Mouse (Mus musculus) forebrain, embryonic 11.5 days (tissue): ENCODE measurements around the gene Cacnb2. TPM values are rescaled to one million over a fixed set of nuclear protein-coding genes. Genes with fewer than 3 reads are reported as not detected.

ENCODE experiments used
- ATAC-seq: fragments of 200-750 bp; cut with Nextera tagmentation; replicated peaks from 2 replicates; pipeline ENCODE4 v1.8.0; 2017; ENCODE audit warnings: moderate TSS enrichment; ENCODE audit not compliant: low FRiP score
- DNase-seq: peaks from one replicate; pipeline ENCODE4 v3.0.0-alpha.2; 2017; ENCODE audit warnings: low spot score
- H3K27ac ChIP-seq: fragments of 300-500 bp; sonication (generic); 2 replicates; pipeline ENCODE4 v1.5.1; 2014; ENCODE audit warnings: low read depth, low read length
- H3K27me3 ChIP-seq: fragments of 300-500 bp; sonication (generic); 2 replicates; pipeline ENCODE4 v1.6.1; 2014; ENCODE audit warnings: mild to moderate bottlenecking, low read length, mixed read lengths; ENCODE audit not compliant: control insufficient read depth, insufficient read depth
- H3K36me3 ChIP-seq: fragments of 300-500 bp; sonication (generic); 2 replicates; pipeline ENCODE4 v1.6.1; 2014; ENCODE audit warnings: mild to moderate bottlenecking, low read length, moderate library complexity, mixed read lengths; ENCODE audit not compliant: control insufficient read depth, insufficient read depth
- H3K4me1 ChIP-seq: fragments of 300-500 bp; sonication (generic); replicated peaks from 2 replicates; pipeline ENCODE4 v1.6.1; 2014; ENCODE audit warnings: low read length, mixed read lengths; ENCODE audit not compliant: control insufficient read depth, insufficient read depth
- H3K4me2 ChIP-seq: fragments of 300-500 bp; sonication (generic); 2 replicates; pipeline ENCODE4 v1.6.1; 2014; ENCODE audit warnings: low read depth, mild to moderate bottlenecking, low read length, moderate library complexity, mixed read lengths; ENCODE audit not compliant: severe bottlenecking
- H3K4me3 ChIP-seq: fragments of 300-500 bp; sonication (generic); 2 replicates; pipeline ENCODE4 v1.5.1; 2014; ENCODE audit warnings: low read depth, low read length
- H3K9ac ChIP-seq: fragments of 300-500 bp; sonication (generic); 2 replicates; pipeline ENCODE4 v1.6.1; 2014; ENCODE audit warnings: low read length
- H3K9me3 ChIP-seq: fragments of 300-500 bp; sonication (generic); 2 replicates; pipeline ENCODE4 v1.6.1; 2016; ENCODE audit warnings: low read length, mixed read lengths; ENCODE audit not compliant: control insufficient read depth
- WGBS: fragments of 180-500 bp; shearing (Covaris S2); extraction: QIAGEN DNeasy Blood & Tissue Kit; methylation state at CpG from one replicate; pipeline ENCODE4 v1.1.7; 2014; 5-methylcytosine and 5-hydroxymethylcytosine counted together
- polyA plus RNA-seq: library from polyadenylated mRNA; unstranded; fragments of >200 nt; fragmentation: Nextera tagmentation; extraction: Ambion mirVana; gene quantifications from 2 replicates; pipeline ENCODE4 v1.2.1, GENCODE M21; 2014

Gene Cacnb2
- 2.9 and 4.0 TPM in 2 replicates for polyA plus RNA-seq

DNA sequence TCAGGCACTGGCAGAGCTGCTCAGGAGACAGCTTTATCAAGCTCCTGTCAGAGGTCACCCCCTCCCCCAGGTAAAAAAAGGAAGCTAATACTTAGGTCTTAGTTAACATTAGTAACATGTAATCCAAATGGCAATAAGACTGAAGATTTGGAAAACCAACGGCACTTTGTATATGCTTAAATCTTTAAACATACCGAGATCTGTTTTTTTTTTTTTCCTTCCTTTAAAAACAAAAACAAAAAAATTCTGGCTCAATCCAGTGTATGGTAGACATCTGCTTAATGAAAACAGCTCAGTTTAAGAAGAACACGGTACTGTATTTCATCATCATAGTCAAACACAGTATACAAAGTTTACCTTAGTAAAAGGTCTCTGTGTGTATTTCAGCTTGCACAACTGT lies at the start of gene Cacnb2:
TSS of gene Cacnb2 (plus strand) at position 301 of the 400 bp plus-strand sequence.
- Histone ChIP-seq H3K4me1 (peaks cover 3% of the 10 kb centered on the region; the same call in 1 of the 2 replicates), H3K27me3 (no peaks in the 10 kb centered on the region), H3K27ac (peak within 1 kb of the TSS; percentile 64), H3K9ac (peak within 1 kb of the TSS; percentile 83), H3K36me3 (no peaks in the 10 kb centered on the region), H3K4me2 (peak within 1 kb of the TSS; percentile 87), H3K4me3 (peak within 1 kb of the TSS; percentile 58), H3K9me3 (no peaks in the 10 kb centered on the region)
- 64% methylated on average over 3 of the region's 3 CpGs for WGBS
- no peak for DNase-seq
- no peak for ATAC-seq

DNA sequence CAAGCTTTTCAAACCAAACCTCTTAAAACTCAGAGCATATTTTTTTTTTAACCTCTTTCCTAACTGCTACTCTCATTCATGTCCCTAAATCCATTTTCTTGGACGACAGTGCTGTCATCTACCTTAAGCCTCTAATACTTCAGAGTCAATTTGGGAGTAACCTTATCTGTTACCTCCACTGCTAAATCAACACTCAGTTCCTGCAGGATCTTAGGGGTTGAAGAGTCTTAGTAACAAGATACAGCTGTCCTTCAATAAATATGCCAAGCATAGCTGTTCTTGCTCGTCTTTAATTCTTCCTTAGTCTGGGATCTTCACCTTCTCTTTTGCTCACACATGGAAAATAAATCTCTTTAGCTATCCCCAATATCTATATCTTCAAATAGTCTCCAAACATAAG lies 34.9 kb upstream of the Cacnb2 start:
- WGBS, result 74% methylated on average over 2 of the region's 2 CpGs
- Histone ChIP-seq H3K4me2 (no peak overlapping the region), H3K4me1 (no peaks in the 10 kb centered on the region), H3K9me3 (no peaks in the 10 kb centered on the region), H3K9ac (no peak overlapping the region), H3K27me3 (no peaks in the 10 kb centered on the region), H3K4me3 (no peak overlapping the region), H3K36me3 (no peaks in the 10 kb centered on the region), H3K27ac (no peak overlapping the region)
- ATAC-seq (no peak), DNase-seq (no peak)

DNA sequence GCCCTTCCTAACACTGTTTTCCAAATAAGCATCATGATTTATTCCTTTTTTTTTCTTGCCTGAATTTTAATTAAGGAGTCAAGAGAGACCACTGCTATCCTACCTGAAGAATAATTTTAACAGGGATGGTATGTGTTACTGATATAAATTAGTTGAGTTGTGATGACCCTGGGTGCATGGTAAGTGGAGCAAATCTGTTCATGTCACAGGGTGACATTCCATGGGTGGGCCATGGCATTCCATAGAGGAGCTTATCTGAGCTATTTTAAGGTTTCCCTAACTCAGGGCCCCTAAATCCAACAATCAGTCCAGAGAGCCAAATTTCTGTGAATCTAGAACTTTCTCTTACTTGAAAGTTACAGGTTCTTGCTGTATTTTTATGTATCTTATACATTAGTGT lies 31.6 kb upstream of the Cacnb2 start:
- Histone ChIP-seq H3K4me1 (no peaks in the 10 kb centered on the region), H3K27me3 (no peaks in the 10 kb centered on the region), H3K4me3 (no peak overlapping the region), H3K9ac (no peak overlapping the region), H3K27ac (no peak overlapping the region), H3K9me3 (no peaks in the 10 kb centered on the region), H3K4me2 (no peak overlapping the region), H3K36me3 (no peaks in the 10 kb centered on the region)
- ATAC-seq (no peak), DNase-seq (no peak)

DNA sequence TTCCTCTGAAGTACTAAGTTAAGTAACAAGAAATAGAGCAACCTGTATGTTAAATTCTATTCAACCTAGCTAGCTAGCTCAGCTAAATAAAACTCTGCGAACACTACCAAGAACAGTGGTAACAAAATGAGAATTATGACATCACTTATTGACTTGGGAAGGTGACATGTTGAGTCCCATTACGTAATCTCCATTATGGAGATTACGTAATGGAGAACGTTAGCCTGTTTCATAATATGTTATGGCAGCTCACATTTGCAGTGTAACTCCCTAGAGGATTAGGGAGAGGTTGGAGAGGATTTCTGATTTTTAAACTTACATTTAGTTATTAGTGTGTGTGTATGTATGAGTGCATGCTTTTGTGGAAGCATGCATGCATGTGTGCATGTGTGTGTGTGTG lies 13.3 kb upstream of the Cacnb2 start:
- Histone ChIP-seq H3K4me2 (no peak overlapping the region), H3K27ac (no peak overlapping the region), H3K9ac (no peak overlapping the region), H3K4me3 (no peak overlapping the region), H3K36me3 (no peaks in the 10 kb centered on the region), H3K4me1 (no peaks in the 10 kb centered on the region), H3K9me3 (no peaks in the 10 kb centered on the region), H3K27me3 (no peaks in the 10 kb centered on the region)
- DNase-seq (no peak), ATAC-seq (no peak)
- WGBS, result 91% methylated on average over 4 of the region's 4 CpGs

DNA sequence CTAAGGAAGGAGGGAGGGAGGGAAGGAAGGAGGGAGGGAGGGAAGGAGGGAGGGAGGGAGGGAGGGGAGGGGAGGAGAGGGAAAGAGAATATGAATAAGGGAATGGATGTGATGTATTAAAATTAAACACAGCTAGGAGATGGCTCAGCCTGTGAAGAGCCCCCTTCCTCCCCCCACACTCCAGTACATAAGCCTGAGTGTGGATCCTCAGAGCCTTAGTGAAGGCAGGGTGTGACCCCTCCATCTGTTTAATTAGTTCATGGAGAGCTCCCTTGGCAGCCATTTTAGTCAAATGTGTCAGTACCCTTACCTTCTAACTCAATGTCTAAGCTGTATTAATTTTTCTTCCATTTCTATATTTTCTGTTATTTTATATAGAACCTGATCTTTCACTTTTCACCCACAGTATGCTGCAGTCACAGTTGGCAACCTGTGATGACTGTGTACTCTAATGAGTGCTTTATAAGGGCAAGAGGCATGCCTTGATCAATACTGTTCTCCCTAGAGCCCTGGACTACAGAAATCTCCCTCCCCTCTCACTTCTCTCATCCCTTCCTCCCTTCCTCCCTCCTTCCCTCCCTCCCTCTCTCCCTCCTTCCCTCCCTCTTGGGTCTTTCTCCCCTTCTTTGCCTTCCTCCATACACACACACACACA lies 4.9 kb upstream of the Cacnb2 start:
- no peaks in the 10 kb centered on the region for H3K27me3 ChIP-seq
- H3K27ac ChIP-seq, result no peak overlapping the region
- H3K4me1 ChIP-seq, result no peaks in the 10 kb centered on the region
- no peaks in the 10 kb centered on the region for H3K36me3 ChIP-seq
- no peak overlapping the region for H3K4me2 ChIP-seq
- ATAC-seq (no peak), DNase-seq (no peak)
- H3K4me3 ChIP-seq, result no peak overlapping the region
- H3K9ac ChIP-seq, result no peak overlapping the region
- H3K9me3 ChIP-seq, result no peaks in the 10 kb centered on the region

DNA sequence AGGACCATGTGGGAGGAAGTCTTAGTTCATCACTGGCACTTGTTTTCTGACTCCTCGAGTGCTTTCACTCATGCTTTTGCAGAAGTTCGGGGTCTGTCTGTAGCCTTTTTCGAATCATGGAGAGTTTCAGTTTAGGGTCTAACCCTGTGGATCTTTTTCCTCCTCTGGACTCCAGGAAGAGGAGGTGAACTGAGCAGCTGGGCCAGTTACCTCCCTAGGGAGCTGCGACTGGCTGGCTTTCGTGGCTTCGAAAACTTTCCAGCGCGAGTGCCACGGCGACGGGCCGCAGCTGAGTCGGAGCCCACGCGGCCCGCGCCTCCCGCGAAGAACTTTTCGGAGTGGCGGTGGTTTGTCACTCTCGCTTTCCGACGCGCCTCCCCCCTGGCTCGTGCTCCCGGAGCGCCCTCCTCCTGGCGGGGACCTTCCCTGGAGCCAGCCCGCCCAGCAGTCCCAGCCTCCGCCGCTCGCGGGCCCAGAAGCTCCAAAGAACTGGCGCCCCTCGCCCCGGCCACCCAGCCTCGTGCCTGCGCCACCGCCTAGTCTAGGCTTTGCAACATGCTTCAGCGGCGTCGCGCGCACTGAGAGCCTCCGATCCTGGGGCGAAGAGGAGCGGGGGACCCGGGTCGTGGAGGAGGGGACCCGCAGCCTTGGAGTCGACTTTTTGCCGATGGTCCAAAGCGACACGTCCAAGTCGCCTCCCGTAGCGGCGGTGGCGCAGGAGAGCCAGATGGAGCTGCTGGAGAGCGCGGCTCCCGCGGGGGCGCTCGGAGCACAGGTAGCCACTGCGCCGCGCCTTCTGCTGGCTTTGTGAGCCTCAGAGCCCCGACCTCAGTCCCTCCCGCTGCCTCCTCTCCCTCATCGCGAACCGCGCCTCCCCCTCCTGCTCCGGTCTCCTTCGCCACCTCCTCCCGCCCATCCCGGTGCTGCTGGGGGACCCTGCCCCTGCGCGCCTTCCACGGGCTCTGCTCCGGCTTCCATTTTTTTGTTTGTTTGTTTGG lies 1.2 kb downstream of the Cacnb2 start:
- H3K27ac ChIP-seq, result peak overlapping the region; percentile 64
- no peaks in the 10 kb centered on the region for H3K9me3 ChIP-seq
- H3K4me3 ChIP-seq, result peak overlapping the region; percentile 58
- H3K4me1 ChIP-seq, result peaks cover 8% of the 10 kb centered on the region
- no peaks in the 10 kb centered on the region for H3K36me3 ChIP-seq
- peak overlapping the region; percentile 87 for H3K4me2 ChIP-seq
- DNase-seq (peak; percentile 88), ATAC-seq (peak; percentile 91)
- WGBS, result under 1% methylated on average over 82 of the region's 83 CpGs
- H3K27me3 ChIP-seq, result no peaks in the 10 kb centered on the region
- H3K9ac ChIP-seq, result peak overlapping the region; percentile 83

DNA sequence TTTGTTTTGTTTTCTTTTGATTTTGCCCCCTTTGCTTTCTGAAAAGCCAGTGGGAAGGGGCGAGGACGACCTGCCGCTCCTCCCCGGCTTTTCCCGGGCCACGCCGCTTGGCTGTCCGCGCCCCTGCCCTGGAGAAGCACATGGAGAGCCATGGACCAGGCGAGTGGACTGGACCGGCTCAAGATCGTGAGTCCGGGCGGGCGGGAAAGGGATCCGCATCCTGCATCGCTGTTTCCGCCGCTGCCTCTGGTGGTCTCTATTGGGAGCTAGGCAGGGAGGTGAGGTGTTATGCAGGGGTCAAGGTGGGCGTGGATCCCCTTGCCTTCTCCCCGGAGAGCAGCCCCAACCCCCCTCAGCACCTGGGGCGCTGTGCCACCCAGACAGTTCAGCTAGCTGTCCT lies 1.9 kb downstream of the Cacnb2 start:
- WGBS, result under 1% methylated on average over 21 of the region's 22 CpGs
- Histone ChIP-seq H3K9ac (peak overlapping the region; percentile 83), H3K4me1 (peaks cover 8% of the 10 kb centered on the region), H3K27ac (peak overlapping the region; percentile 64), H3K4me2 (peak overlapping the region; percentile 87), H3K36me3 (no peaks in the 10 kb centered on the region), H3K27me3 (no peaks in the 10 kb centered on the region), H3K9me3 (no peaks in the 10 kb centered on the region), H3K4me3 (peak overlapping the region; percentile 58)
- DNase-seq, result peak; percentile 79
- ATAC-seq, result peak; percentile 61

DNA sequence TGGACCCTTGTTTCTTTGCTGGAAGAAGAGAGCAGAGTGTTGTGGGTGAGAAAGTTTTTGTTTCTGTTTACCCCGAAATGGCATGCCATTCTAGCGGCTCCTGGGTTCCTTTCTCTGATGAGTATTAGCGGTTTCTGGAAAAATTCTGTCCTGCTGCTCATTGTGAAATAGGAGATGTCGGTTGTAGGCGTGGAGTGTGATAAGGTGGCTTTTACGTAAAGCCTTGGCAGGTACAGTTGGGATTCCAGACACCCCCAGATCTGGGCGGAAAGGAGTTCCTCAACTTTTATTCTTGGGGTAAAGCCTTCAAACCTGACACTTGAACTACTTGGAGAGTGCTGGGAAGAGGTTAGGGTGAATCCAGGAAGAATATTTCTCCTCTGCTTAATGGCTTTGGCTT lies 2.3 kb downstream of the Cacnb2 start:
- H3K27ac ChIP-seq, result no peak overlapping the region
- H3K4me2 ChIP-seq, result peak overlapping the region; percentile 87
- H3K9me3 ChIP-seq, result no peaks in the 10 kb centered on the region
- no peaks in the 10 kb centered on the region for H3K36me3 ChIP-seq
- peak overlapping the region; percentile 58 for H3K4me3 ChIP-seq
- peak overlapping the region; percentile 83 for H3K9ac ChIP-seq
- DNase-seq (no peak), ATAC-seq (no peak)
- H3K4me1 ChIP-seq, result peaks cover 8% of the 10 kb centered on the region
- H3K27me3 ChIP-seq, result no peaks in the 10 kb centered on the region
- WGBS, result 5% methylated on average over 7 of the region's 7 CpGs
